Mouse (Mus musculus): ENCODE measurements around the gene Nfil3.

DNA sequence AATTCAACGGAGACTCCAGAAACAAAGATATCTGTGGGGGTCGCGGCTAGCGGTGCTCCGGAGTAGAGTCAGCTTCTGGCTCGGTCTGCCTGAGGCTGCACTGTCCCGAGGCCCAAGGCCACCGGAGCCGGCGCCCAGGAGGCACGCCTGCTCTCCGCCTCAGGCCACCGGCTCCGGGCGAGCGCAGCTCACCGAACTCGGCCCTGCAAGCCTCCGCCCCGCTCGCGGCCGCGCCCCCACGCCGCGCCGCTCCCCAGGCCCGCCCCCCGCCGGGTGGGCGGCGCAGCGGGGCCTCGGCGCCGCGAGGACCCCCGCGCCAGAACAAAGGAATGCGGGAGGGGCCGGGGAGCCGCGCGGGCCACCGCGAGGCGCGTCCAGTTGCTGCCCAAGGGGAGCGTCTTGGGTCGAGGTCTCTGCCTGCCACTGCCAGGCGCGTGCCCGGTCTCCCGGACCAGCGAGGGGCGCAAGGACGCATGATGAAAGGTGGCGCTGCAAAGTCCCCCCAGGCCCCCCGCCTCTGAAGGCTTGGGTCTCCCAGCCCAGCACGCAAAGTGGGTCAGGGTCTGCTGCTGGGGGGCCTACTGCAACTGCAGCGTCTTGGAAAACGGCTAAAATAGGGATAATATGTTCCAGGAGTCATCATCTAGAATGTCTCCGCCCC, 2.4 kb downstream of the Nfil3 start:
- TF ChIP-seq CTCF (IDR thresholded peaks at IDR 0.05; ENCODE audit: low read depth) (no peak), EP300 (IDR thresholded peaks at IDR 0.05; ENCODE audit: low read depth) (no peak)
